Mouse (Mus musculus): ENCODE measurements at regions not wholly inside any gene's neighbourhood (a gene's known extent, or its start where the extent isn't known, plus 50 kb on each side); places are given as distances from the start of the nearest gene placed in this dataset.

DNA sequence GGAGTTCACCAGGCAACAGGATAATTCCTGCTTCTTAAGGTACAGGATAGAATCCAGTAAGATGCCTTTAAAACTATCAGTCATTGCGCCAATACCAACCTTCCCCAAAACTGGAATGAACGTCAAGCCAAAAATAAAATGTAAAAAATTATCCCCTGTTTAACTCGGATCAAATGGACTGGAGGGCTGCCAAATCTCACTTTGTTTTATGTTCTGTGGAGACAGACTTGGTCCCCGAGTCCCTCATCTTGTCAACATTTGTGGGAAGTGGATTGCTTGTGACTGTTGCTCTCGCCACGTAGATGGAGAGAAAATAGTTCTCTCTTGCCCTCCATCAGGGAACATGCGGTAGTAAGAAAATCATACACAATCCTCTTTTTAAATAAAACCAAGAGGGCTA lies 322.4 kb downstream of the Hlx start:
- Histone ChIP-seq H3K4me1 (no peaks in the 10 kb centered on the region), H3K9me3 (replicated peaks) (no peaks in the 10 kb centered on the region), H3K4me2 (no peak overlapping the region), H3K36me3 (ENCODE audit: poor library complexity, severe bottlenecking) (no peaks in the 10 kb centered on the region), H3K9ac (no peak overlapping the region), H3K4me3 (no peak overlapping the region), H3K27ac (no peak overlapping the region), H3K27me3 (no peaks in the 10 kb centered on the region)
- ATAC-seq: no peak
- 84% methylated on average over 7 of the region's 7 CpGs for WGBS

GRCm38 (mm10) chr1:184402985-184403384 lies 329.4 kb downstream of the Hlx start:
- WGBS: 94% methylated on average over 6 of the region's 6 CpGs
- no peak overlapping the region for H3K9ac ChIP-seq
- no peak overlapping the region for H3K4me3 ChIP-seq
- H3K4me1 ChIP-seq: no peaks in the 10 kb centered on the region
- no peak overlapping the region for H3K27ac ChIP-seq
- H3K27me3 ChIP-seq: no peaks in the 10 kb centered on the region
- H3K9me3 ChIP-seq (replicated peaks): no peaks in the 10 kb centered on the region
- ATAC-seq: no peak
- H3K36me3 ChIP-seq (ENCODE audit: poor library complexity, severe bottlenecking): no peaks in the 10 kb centered on the region
- H3K4me2 ChIP-seq: no peak overlapping the region

GRCm38 (mm10) chr1:184395215-184395614 lies 337.2 kb downstream of the Hlx start:
- H3K27me3 ChIP-seq: no peaks in the 10 kb centered on the region
- H3K36me3 ChIP-seq (ENCODE audit: poor library complexity, severe bottlenecking): no peaks in the 10 kb centered on the region
- 49% methylated on average over 15 of the region's 15 CpGs for WGBS
- H3K27ac ChIP-seq: no peak overlapping the region
- no peak overlapping the region for H3K4me3 ChIP-seq
- no peak overlapping the region for H3K4me2 ChIP-seq
- H3K9ac ChIP-seq: no peak overlapping the region
- peak; percentile 30; the same call in 1 of the 2 replicates for ATAC-seq
- no peaks in the 10 kb centered on the region for H3K4me1 ChIP-seq
- H3K9me3 ChIP-seq (replicated peaks): no peaks in the 10 kb centered on the region

- no peaks in the 10 kb centered on the region for H3K36me3 ChIP-seq (ENCODE audit: poor library complexity, severe bottlenecking)
- no peak overlapping the region for H3K9ac ChIP-seq
- no peak overlapping the region for H3K4me2 ChIP-seq
- H3K27ac ChIP-seq: no peak overlapping the region
- no peaks in the 10 kb centered on the region for H3K27me3 ChIP-seq
- no peaks in the 10 kb centered on the region for H3K9me3 ChIP-seq (replicated peaks)
- no peak overlapping the region for H3K4me3 ChIP-seq
- WGBS: 85% methylated on average over 12 of the region's 12 CpGs
- no peaks in the 10 kb centered on the region for H3K4me1 ChIP-seq
- ATAC-seq: no peak
Observed at GRCm38 (mm10) chr1:184394559-184395194, 337.7 kb downstream of the Hlx start.

DNA sequence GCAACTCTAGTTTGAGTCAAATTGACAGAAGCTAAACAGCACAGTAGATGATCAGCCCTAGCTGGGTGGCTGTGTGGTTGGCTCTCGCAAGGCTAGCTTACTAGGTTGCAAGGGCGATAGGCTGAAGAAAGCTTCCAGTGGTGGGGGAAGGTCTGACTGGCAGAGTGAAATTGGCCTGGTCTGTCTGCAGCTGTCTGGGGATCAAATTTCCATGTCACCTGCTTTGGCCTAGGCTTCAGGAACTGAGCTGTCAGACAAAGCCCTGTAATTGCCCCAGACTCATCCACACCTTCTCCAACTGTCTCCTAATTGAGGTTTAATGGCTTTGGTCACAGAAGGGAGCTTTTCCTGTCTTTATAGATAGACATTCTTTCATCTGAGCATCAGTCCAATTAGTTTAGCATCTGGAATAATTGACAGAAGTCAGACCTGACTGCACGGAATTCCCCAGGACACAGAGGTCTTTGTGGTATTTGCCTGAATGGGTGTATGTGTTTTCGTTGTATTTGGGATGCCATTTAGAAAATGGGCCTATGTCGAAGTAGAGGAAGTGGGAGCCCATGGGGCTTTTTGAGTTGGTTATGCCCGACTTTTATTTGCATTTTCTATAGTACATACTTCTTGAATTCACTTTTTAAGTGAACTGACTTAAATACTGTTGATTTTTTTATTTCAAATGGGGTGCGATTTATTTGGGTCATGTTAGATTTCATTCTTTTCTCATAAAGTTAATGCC lies 348.2 kb downstream of the Hlx start:
- Histone ChIP-seq H3K4me1 (no peaks in the 10 kb centered on the region), H3K4me2 (no peak overlapping the region), H3K9me3 (replicated peaks) (no peaks in the 10 kb centered on the region), H3K4me3 (no peak overlapping the region), H3K27ac (no peak overlapping the region), H3K27me3 (no peaks in the 10 kb centered on the region), H3K36me3 (ENCODE audit: poor library complexity, severe bottlenecking) (no peaks in the 10 kb centered on the region), H3K9ac (no peak overlapping the region)
- 50% methylated on average over 7 of the region's 7 CpGs for WGBS
- ATAC-seq: no peak

DNA sequence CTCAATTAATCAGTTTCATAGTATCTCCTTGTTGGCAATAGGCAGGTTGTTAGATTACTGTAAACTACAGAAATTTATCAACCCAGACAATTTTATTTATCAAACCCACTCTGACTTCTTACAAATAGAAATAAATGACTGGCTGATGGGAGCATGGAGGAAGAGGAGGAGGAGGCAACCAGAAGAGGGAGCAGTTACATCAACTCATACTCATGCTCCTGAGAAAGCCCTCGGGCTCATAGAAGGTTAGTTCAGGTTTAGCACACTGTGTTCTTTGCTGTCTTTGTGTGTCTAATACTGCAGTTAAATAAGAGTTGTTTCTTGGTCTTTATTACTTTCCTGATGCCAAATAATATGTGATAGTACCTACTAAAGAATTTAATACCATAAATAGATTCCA lies 344.6 kb upstream of the 1700056E22Rik start:
- no peaks in the 10 kb centered on the region for H3K4me1 ChIP-seq
- no peak overlapping the region for H3K9ac ChIP-seq
- no peak overlapping the region for H3K4me3 ChIP-seq
- no peaks in the 10 kb centered on the region for H3K36me3 ChIP-seq (ENCODE audit: poor library complexity, severe bottlenecking)
- no peaks in the 10 kb centered on the region for H3K27me3 ChIP-seq
- H3K4me2 ChIP-seq: no peak overlapping the region
- ATAC-seq: no peak
- H3K9me3 ChIP-seq (replicated peaks): no peaks in the 10 kb centered on the region
- H3K27ac ChIP-seq: no peak overlapping the region
- WGBS: 89% methylated on average over 1 of the region's 1 CpGs

- ATAC-seq: no peak
- Histone ChIP-seq H3K27ac (no peak overlapping the region), H3K4me3 (no peak overlapping the region), H3K9ac (no peak overlapping the region), H3K9me3 (replicated peaks) (no peaks in the 10 kb centered on the region), H3K4me2 (no peak overlapping the region), H3K36me3 (ENCODE audit: poor library complexity, severe bottlenecking) (no peaks in the 10 kb centered on the region), H3K4me1 (no peaks in the 10 kb centered on the region), H3K27me3 (no peaks in the 10 kb centered on the region)
Observed at GRCm38 (mm10) chr1:184365026-184365425, 330.9 kb upstream of the 1700056E22Rik start.

DNA sequence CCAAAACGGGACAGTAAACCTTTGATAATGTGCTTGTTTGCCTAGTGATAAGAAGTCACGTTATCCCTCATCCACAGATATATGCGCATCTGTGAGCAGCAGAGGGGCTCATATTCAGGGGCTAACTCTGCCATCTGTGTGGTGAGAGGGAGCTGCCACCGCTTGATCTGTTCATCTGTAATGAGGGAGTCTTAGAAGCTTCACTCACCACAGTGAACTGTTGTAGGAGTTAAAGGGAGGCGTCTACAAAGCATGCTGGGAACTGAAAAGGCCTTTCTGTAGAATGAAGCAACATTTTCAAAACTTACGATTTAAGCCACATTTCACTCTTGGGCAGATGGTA lies 324.1 kb upstream of the 1700056E22Rik start:
- Histone ChIP-seq H3K27ac (no peak overlapping the region), H3K27me3 (no peaks in the 10 kb centered on the region), H3K9ac (no peak overlapping the region), H3K4me2 (no peak overlapping the region), H3K36me3 (ENCODE audit: poor library complexity, severe bottlenecking) (no peaks in the 10 kb centered on the region), H3K4me3 (no peak overlapping the region), H3K9me3 (replicated peaks) (no peaks in the 10 kb centered on the region), H3K4me1 (no peaks in the 10 kb centered on the region)
- 86% methylated on average over 6 of the region's 6 CpGs for WGBS
- ATAC-seq: no peak

DNA sequence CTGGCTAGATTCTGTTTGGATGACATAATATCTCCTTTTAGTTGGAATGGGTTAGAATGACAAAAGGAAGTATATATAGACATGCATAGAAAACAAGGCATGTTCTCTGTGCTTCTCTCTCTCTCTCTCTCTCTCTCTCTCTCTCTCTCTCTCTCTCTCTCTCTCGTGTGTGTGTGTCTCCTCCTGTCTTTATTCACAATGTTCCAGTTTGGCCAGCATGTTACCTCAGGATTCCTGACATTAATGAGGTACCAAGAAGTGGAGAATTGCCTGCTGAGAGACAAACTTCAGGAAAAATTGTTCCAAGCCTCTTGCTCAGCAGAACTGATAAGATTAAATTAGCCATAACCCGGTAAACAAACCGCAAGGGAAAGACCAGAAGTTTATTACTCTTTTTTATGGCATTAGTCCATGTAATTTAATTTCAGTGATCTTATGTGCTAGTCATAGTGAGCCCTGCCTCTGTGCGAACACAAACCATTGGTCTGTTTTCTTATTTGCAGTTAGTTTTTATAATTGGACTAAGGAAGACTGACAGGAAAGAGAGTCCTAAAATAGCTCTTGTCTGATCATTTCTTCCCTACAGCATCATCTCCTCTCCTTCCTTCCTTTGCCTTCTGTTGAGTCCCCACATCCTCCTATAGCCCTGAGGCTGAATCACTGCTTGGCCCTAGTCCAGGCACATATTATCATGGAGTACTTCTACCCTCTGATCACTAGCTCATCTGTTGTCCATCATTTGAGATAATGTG lies 323.5 kb upstream of the 1700056E22Rik start:
- 77% methylated on average over 4 of the region's 4 CpGs for WGBS
- Histone ChIP-seq H3K4me1 (no peaks in the 10 kb centered on the region), H3K9me3 (replicated peaks) (no peaks in the 10 kb centered on the region), H3K9ac (no peak overlapping the region), H3K27me3 (no peaks in the 10 kb centered on the region), H3K27ac (no peak overlapping the region), H3K36me3 (ENCODE audit: poor library complexity, severe bottlenecking) (no peaks in the 10 kb centered on the region), H3K4me3 (no peak overlapping the region), H3K4me2 (no peak overlapping the region)
- ATAC-seq: no peak

- 69% methylated on average over 8 of the region's 8 CpGs for WGBS
- Histone ChIP-seq H3K9me3 (replicated peaks) (no peaks in the 10 kb centered on the region), H3K4me3 (no peak overlapping the region), H3K36me3 (ENCODE audit: poor library complexity, severe bottlenecking) (no peaks in the 10 kb centered on the region), H3K9ac (no peak overlapping the region), H3K4me1 (no peaks in the 10 kb centered on the region), H3K27me3 (no peaks in the 10 kb centered on the region), H3K4me2 (no peak overlapping the region), H3K27ac (no peak overlapping the region)
- ATAC-seq: no peak
Observed at GRCm38 (mm10) chr1:184353832-184354449, 319.8 kb upstream of the 1700056E22Rik start.

- WGBS: 87% methylated on average over 5 of the region's 5 CpGs
- Histone ChIP-seq H3K27ac (no peak overlapping the region), H3K27me3 (no peaks in the 10 kb centered on the region), H3K4me3 (no peak overlapping the region), H3K9me3 (replicated peaks) (no peaks in the 10 kb centered on the region), H3K36me3 (ENCODE audit: poor library complexity, severe bottlenecking) (no peaks in the 10 kb centered on the region), H3K4me2 (no peak overlapping the region), H3K9ac (no peak overlapping the region), H3K4me1 (no peaks in the 10 kb centered on the region)
- no peak for ATAC-seq
Observed at GRCm38 (mm10) chr1:184351760-184352159, 317.7 kb upstream of the 1700056E22Rik start.

DNA sequence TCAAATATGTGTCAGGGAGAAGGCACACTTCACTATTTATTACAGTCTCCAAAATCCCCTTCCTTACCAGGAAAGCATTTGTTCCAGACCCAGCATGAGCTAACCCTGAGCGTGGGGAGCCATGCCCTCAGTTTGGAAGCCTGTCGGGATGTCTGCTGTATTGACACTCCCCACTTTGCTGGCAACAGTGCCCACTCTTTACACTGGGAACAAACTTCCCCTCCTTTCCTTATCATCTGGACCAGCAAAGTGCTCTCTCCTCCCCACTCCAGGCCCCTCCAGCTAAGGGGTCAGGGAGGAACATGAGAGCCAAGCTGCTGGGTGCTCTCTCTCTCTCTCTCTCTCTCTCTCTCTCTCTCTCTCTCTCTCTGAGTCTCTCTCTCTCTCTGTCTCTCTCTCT lies 310.7 kb upstream of the 1700056E22Rik start:
- Histone ChIP-seq H3K36me3 (ENCODE audit: poor library complexity, severe bottlenecking) (no peaks in the 10 kb centered on the region), H3K27ac (no peak overlapping the region), H3K27me3 (no peaks in the 10 kb centered on the region), H3K9ac (no peak overlapping the region), H3K4me3 (no peak overlapping the region), H3K4me1 (no peaks in the 10 kb centered on the region), H3K9me3 (replicated peaks) (no peaks in the 10 kb centered on the region), H3K4me2 (no peak overlapping the region)
- WGBS: 53% methylated on average over 2 of the region's 2 CpGs
- ATAC-seq: no peak

Data from forebrain, embryonic 13.5 days (tissue).